Mouse (Mus musculus) forebrain, embryonic 11.5 days (tissue): ENCODE measurements around the gene Brdt. TPM values are rescaled to one million over a fixed set of nuclear protein-coding genes. Genes with fewer than 3 reads are reported as not detected.
A peak's percentile ranks its signal among the peaks of the same experiment; 100 is the strongest.

ENCODE experiments used
- ATAC-seq: fragments of 200-750 bp; cut with Nextera tagmentation; replicated peaks from 2 replicates; pipeline ENCODE4 v1.8.0; 2017; ENCODE audit warnings: moderate TSS enrichment; ENCODE audit not compliant: low FRiP score
- DNase-seq: peaks from one replicate; pipeline ENCODE4 v3.0.0-alpha.2; 2017; ENCODE audit warnings: low spot score
- H3K27ac ChIP-seq: fragments of 300-500 bp; sonication (generic); 2 replicates; pipeline ENCODE4 v1.5.1; 2014; ENCODE audit warnings: low read depth, low read length
- H3K27me3 ChIP-seq: fragments of 300-500 bp; sonication (generic); 2 replicates; pipeline ENCODE4 v1.6.1; 2014; ENCODE audit warnings: mild to moderate bottlenecking, low read length, mixed read lengths; ENCODE audit not compliant: control insufficient read depth, insufficient read depth
- H3K36me3 ChIP-seq: fragments of 300-500 bp; sonication (generic); 2 replicates; pipeline ENCODE4 v1.6.1; 2014; ENCODE audit warnings: mild to moderate bottlenecking, low read length, moderate library complexity, mixed read lengths; ENCODE audit not compliant: control insufficient read depth, insufficient read depth
- H3K4me1 ChIP-seq: fragments of 300-500 bp; sonication (generic); replicated peaks from 2 replicates; pipeline ENCODE4 v1.6.1; 2014; ENCODE audit warnings: low read length, mixed read lengths; ENCODE audit not compliant: control insufficient read depth, insufficient read depth
- H3K4me2 ChIP-seq: fragments of 300-500 bp; sonication (generic); 2 replicates; pipeline ENCODE4 v1.6.1; 2014; ENCODE audit warnings: low read depth, mild to moderate bottlenecking, low read length, moderate library complexity, mixed read lengths; ENCODE audit not compliant: severe bottlenecking
- H3K4me3 ChIP-seq: fragments of 300-500 bp; sonication (generic); 2 replicates; pipeline ENCODE4 v1.5.1; 2014; ENCODE audit warnings: low read depth, low read length
- H3K9ac ChIP-seq: fragments of 300-500 bp; sonication (generic); 2 replicates; pipeline ENCODE4 v1.6.1; 2014; ENCODE audit warnings: low read length
- H3K9me3 ChIP-seq: fragments of 300-500 bp; sonication (generic); 2 replicates; pipeline ENCODE4 v1.6.1; 2016; ENCODE audit warnings: low read length, mixed read lengths; ENCODE audit not compliant: control insufficient read depth
- WGBS: fragments of 180-500 bp; shearing (Covaris S2); extraction: QIAGEN DNeasy Blood & Tissue Kit; methylation state at CpG from one replicate; pipeline ENCODE4 v1.1.7; 2014; 5-methylcytosine and 5-hydroxymethylcytosine counted together
- polyA plus RNA-seq: library from polyadenylated mRNA; unstranded; fragments of >200 nt; fragmentation: Nextera tagmentation; extraction: Ambion mirVana; gene quantifications from 2 replicates; pipeline ENCODE4 v1.2.1, GENCODE M21; 2014

Brdt gene
- 1.1 and 1.2 TPM in 2 replicates for polyA plus RNA-seq

GRCm38 (mm10) chr5:107330916-107331421, at the start of gene Brdt:
Brdt (plus strand) TSS chr5:107331159.
- Histone ChIP-seq H3K36me3 (no peaks in the 10 kb centered on the region), H3K9me3 (no peaks in the 10 kb centered on the region), H3K4me3 (no peak within 1 kb of the TSS), H3K9ac (no peak within 1 kb of the TSS), H3K4me2 (no peak within 1 kb of the TSS), H3K27ac (no peak within 1 kb of the TSS), H3K27me3 (no peaks in the 10 kb centered on the region), H3K4me1 (no peaks in the 10 kb centered on the region)
- ATAC-seq (no peak), DNase-seq (no peak)
- WGBS, result 93% methylated on average over 30 of the region's 30 CpGs

- no peak overlapping the region for H3K9ac ChIP-seq
- no peaks in the 10 kb centered on the region for H3K9me3 ChIP-seq
- no peak overlapping the region for H3K4me3 ChIP-seq
- no peaks in the 10 kb centered on the region for H3K4me1 ChIP-seq
- no peak for ATAC-seq
- no peak overlapping the region for H3K4me2 ChIP-seq
- peaks cover under 1% of the 10 kb centered on the region for H3K27me3 ChIP-seq
- DNase-seq, result no peak
- H3K36me3 ChIP-seq, result no peaks in the 10 kb centered on the region
- no peak overlapping the region for H3K27ac ChIP-seq
- WGBS, result 78% methylated on average over 9 of the region's 9 CpGs
Observed at GRCm38 (mm10) chr5:107282561-107283307, 48.2 kb upstream of the Brdt start.

- 79% methylated on average over 10 of the region's 10 CpGs for WGBS
- H3K27ac ChIP-seq, result no peak overlapping the region
- H3K9me3 ChIP-seq, result no peaks in the 10 kb centered on the region
- no peak overlapping the region for H3K9ac ChIP-seq
- H3K27me3 ChIP-seq, result peaks cover 11% of the 10 kb centered on the region
- peaks cover 7% of the 10 kb centered on the region; the same call in 1 of the 2 replicates for H3K4me1 ChIP-seq
- DNase-seq, result no peak
- H3K4me2 ChIP-seq, result no peak overlapping the region
- H3K36me3 ChIP-seq, result no peaks in the 10 kb centered on the region
- no peak overlapping the region for H3K4me3 ChIP-seq
- no peak for ATAC-seq
Observed at GRCm38 (mm10) chr5:107283935-107284524, 46.9 kb upstream of the Brdt start.

GRCm38 (mm10) chr5:107285563-107285962, 45.4 kb upstream of the Brdt start:
- H3K9ac ChIP-seq, result no peak overlapping the region
- H3K27me3 ChIP-seq, result peaks cover 17% of the 10 kb centered on the region
- H3K36me3 ChIP-seq, result no peaks in the 10 kb centered on the region
- H3K4me3 ChIP-seq, result no peak overlapping the region
- no peak overlapping the region for H3K4me2 ChIP-seq
- H3K9me3 ChIP-seq, result no peaks in the 10 kb centered on the region
- ATAC-seq, result no peak
- H3K4me1 ChIP-seq, result peaks cover 7% of the 10 kb centered on the region; the same call in 1 of the 2 replicates
- no peak overlapping the region for H3K27ac ChIP-seq
- 88% methylated on average over 6 of the region's 6 CpGs for WGBS
- DNase-seq, result no peak

DNA sequence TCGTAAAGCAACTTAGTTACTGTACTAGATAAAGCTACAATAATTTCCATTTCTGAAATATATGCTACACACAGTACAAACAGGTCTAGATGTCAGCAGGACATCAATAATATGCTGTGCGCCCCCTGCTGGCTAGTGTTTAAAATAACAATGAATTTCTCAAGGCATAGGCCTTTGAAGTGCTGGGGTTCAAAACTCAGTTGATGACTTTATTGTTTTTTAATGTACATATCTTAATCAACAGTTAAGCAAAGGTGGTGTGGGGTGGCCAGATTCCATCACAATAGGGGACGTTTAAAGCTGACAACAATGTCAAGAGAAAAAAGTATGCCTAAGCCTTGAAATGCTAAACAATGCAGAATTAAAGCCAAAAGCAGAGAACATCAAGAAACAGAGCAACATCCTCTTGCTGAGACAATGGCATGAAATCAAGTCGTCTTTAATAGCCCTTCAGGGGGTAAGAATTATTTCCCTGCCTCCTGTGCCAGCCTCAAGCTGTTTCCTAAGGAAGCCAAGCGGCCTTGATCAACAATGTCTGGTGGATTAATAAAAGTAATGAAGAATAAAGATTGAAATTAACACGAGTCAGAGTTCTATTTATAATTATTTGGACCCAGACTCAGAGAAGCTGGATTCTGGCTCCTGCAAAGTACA, 43.6 kb upstream of the Brdt start:
- Histone ChIP-seq H3K36me3 (no peaks in the 10 kb centered on the region), H3K9me3 (no peaks in the 10 kb centered on the region), H3K27ac (no peak overlapping the region), H3K4me3 (no peak overlapping the region), H3K9ac (no peak overlapping the region), H3K4me2 (no peak overlapping the region), H3K4me1 (peaks cover 7% of the 10 kb centered on the region; the same call in 1 of the 2 replicates), H3K27me3 (peaks cover 20% of the 10 kb centered on the region)
- WGBS, result 29% methylated on average over 6 of the region's 6 CpGs
- DNase-seq, result peak; percentile 80
- no peak for ATAC-seq

- ATAC-seq (no peak), DNase-seq (no peak)
- H3K4me1 ChIP-seq, result peaks cover 7% of the 10 kb centered on the region; the same call in 1 of the 2 replicates
- H3K27ac ChIP-seq, result no peak overlapping the region
- H3K4me2 ChIP-seq, result no peak overlapping the region
- no peaks in the 10 kb centered on the region for H3K9me3 ChIP-seq
- H3K36me3 ChIP-seq, result no peaks in the 10 kb centered on the region
- H3K27me3 ChIP-seq, result peaks cover 20% of the 10 kb centered on the region
- WGBS, result 45% methylated on average over 5 of the region's 5 CpGs
- no peak overlapping the region for H3K9ac ChIP-seq
- H3K4me3 ChIP-seq, result peak overlapping the region; percentile 66; the same call in 1 of the 2 replicates
Observed at GRCm38 (mm10) chr5:107287908-107288267, 43.1 kb upstream of the Brdt start.

- H3K9ac ChIP-seq, result peak overlapping the region; percentile 65
- peak overlapping the region; percentile 98 for H3K4me2 ChIP-seq
- no peaks in the 10 kb centered on the region for H3K36me3 ChIP-seq
- H3K4me3 ChIP-seq, result peak overlapping the region; percentile 66
- no peak overlapping the region for H3K27ac ChIP-seq
- H3K9me3 ChIP-seq, result no peaks in the 10 kb centered on the region
- peaks cover 20% of the 10 kb centered on the region for H3K27me3 ChIP-seq
- ATAC-seq (peak; percentile 44), DNase-seq (peak; percentile 71)
- whole genome bisulfite sequencing, result under 1% methylated on average over 62 of the region's 62 CpGs
- peaks cover 7% of the 10 kb centered on the region; the same call in 1 of the 2 replicates for H3K4me1 ChIP-seq
Observed at GRCm38 (mm10) chr5:107288427-107289233, 42.3 kb upstream of the Brdt start.

- no peak within 1 kb of the TSS for H3K27ac ChIP-seq
- ATAC-seq (peak; percentile 88), DNase-seq (peak; percentile 88)
- peaks cover 7% of the 10 kb centered on the region; the same call in 1 of the 2 replicates for H3K4me1 ChIP-seq
- no peaks in the 10 kb centered on the region for H3K9me3 ChIP-seq
- peak within 1 kb of the TSS; percentile 65 for H3K9ac ChIP-seq
- peaks cover 20% of the 10 kb centered on the region for H3K27me3 ChIP-seq
- WGBS, result under 1% methylated on average over 39 of the region's 54 CpGs
- H3K36me3 ChIP-seq, result no peaks in the 10 kb centered on the region
- H3K4me3 ChIP-seq, result peak within 1 kb of the TSS; percentile 66
- H3K4me2 ChIP-seq, result peak within 1 kb of the TSS; percentile 98
Observed at GRCm38 (mm10) chr5:107289234-107289764, 41.7 kb upstream of the Brdt start, which contains the start of gene Tgfbr3. Tgfbr3 (minus strand) TSS chr5:107289629.
